Mouse (Mus musculus): ENCODE results near the gene Il21. TPM values are rescaled to one million over a fixed set of nuclear protein-coding genes. Genes with fewer than 3 reads are reported as not detected.

The Il21 gene
- not detected for polyA plus RNA-seq (2015; fragmentation: Illumina TruSeq; extraction: RNeasy Lipid Tissue Mini Kit (QIAGEN cat#74804); ENCODE audit: low read depth, low replicate concordance)

GRCm38 (mm10) chr3:37232586-37233222 lies at the start of gene Il21:
Gene Il21, minus strand, starts transcription at chr3:37232636.

Other genes with a start within 250 kb of the Il21 start
- not detected for gene Adad1, start 169.1 kb downstream of the Il21 start, polyA plus RNA-seq (2015; fragmentation: Illumina TruSeq; extraction: RNeasy Lipid Tissue Mini Kit (QIAGEN cat#74804); ENCODE audit: low read depth, low replicate concordance)
- 0.57 TPM for gene Il2, start 106.7 kb downstream of the Il21 start, polyA plus RNA-seq (2015; fragmentation: Illumina TruSeq; extraction: RNeasy Lipid Tissue Mini Kit (QIAGEN cat#74804); ENCODE audit: low read depth, low replicate concordance)
- gene Bbs12, start 79.9 kb upstream of the Il21 start, polyA plus RNA-seq (2015; fragmentation: Illumina TruSeq; extraction: RNeasy Lipid Tissue Mini Kit (QIAGEN cat#74804); ENCODE audit: low read depth, low replicate concordance), result 6.5 TPM
- gene Cetn4, start 80.1 kb upstream of the Il21 start, polyA plus RNA-seq (2015; fragmentation: Illumina TruSeq; extraction: RNeasy Lipid Tissue Mini Kit (QIAGEN cat#74804); ENCODE audit: low read depth, low replicate concordance), result 19.2 TPM
- 3.0 TPM for gene Fgf2, start 115.7 kb upstream of the Il21 start, polyA plus RNA-seq (2015; fragmentation: Illumina TruSeq; extraction: RNeasy Lipid Tissue Mini Kit (QIAGEN cat#74804); ENCODE audit: low read depth, low replicate concordance)
- gene Spata5, start 187.3 kb upstream of the Il21 start, polyA plus RNA-seq (2015; fragmentation: Illumina TruSeq; extraction: RNeasy Lipid Tissue Mini Kit (QIAGEN cat#74804); ENCODE audit: low read depth, low replicate concordance), result 15.0 TPM
- gene Nudt6, start 187.6 kb upstream of the Il21 start, polyA plus RNA-seq (2015; fragmentation: Illumina TruSeq; extraction: RNeasy Lipid Tissue Mini Kit (QIAGEN cat#74804); ENCODE audit: low read depth, low replicate concordance), result 10.1 TPM